Mouse (Mus musculus) layer of hippocampus, adult 8-10 months (tissue): Measurements from ENCODE around the gene Pigv. TPM values are rescaled to one million over a fixed set of nuclear protein-coding genes. Genes with fewer than 3 reads are reported as not detected.
"Not testable (repeated sequence)": the region's sequence is repeated elsewhere in the genome, so short reads cannot be mapped to it uniquely, and the experiment has no call there.

Experiments
- DNase-seq, 2 experiments: peaks; one replicate each; pipeline ENCODE4 v3.0.0; 2022; ENCODE audit warnings: low spot score in 2 of 2
- total RNA-seq, 4 experiments: library from RNA; stranded (reverse); gene quantifications; 2 replicates each; pipeline ENCODE4 v1.2.4; 2022

Gene Pigv
- total RNA-seq, 4 experiments from 2014 or later, result 9.4 to 13.0 (median 11.3) TPM

- DNase-seq, result not testable (repeated sequence)
Observed at GRCm38 (mm10) chr4:133649464-133649863, 23.0 kb downstream of the Pigv start.

DNA sequence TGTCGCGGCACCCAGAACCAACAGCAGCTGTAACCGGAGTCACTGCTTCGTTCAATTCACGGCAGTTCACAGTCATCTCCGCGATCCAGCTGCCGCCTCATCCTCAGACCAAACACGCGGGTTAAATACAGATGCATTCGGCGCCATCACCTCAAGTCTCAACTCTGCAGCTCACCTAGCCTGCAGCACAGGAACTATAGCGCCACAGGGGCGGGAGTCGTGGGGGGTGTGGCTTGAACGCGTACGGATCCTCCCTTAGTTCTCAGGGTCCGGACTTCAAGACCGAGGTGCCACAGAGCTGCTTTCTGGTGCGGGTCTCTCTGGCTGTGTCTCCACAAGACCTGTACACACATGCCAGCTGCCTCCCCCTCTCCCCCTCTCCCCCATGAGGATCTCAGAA is 26.8 kb downstream of the Pigv start:
- no peak for DNase-seq

DNA sequence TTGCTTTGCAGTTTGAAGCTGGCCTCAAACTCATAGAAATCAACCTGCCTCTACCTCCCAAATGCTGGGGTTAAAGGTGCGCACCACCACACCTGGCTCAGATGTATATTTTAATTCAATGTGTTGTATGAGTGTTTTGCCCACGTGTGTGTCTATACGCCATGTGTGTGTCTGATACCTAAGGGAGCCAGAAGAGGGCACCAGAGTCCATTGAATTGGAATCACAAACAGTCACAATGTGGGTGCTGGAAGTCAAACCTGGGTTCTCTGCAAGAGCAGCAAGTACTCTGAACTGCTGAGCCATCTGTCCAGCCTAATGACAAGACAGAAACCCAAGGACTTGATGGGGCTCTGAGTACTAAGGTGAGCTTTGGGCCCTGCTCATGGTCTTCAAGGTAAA is 27.3 kb downstream of the Pigv start:
- no peak for DNase-seq

- no peak for DNase-seq
Observed at GRCm38 (mm10) chr4:133634043-133634410, 38.4 kb downstream of the Pigv start.

DNA sequence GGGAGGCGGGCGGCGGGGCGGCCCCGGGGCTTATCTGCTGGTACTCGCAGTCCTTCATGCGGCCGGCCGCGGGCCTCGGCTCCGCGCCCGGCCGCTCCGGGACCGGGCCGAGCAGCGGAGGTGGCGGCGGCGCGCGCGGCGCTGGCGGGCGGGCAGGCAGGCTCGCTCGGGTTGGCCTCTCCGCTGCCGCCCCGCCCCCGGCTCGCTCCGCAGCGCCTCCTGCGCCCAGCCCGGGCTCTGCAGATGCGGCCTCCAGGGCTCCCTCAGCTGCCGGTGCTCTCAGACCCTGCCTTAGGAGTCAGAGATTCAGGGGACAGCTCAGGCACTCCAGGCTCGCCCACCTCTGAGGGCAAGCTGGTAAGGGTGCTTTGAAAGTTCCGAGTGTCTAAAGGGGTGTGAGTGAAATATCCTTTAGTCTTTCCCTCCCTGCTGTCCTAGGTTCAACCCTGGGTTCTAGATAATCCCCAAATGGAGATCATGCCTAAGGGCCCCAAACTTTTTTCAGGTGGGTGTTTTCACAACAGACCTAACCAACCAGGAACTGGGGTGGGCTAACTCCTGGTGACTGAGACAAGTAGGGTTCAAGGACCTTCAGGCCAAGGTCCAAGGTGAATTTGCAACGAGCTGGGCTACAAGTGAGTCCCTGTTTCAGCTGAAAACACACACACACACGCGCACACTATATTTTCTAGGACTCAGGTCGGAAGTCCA is 39.0 kb downstream of the Pigv start:
- DNase-seq, result peak; percentile 54 to 79

DNA sequence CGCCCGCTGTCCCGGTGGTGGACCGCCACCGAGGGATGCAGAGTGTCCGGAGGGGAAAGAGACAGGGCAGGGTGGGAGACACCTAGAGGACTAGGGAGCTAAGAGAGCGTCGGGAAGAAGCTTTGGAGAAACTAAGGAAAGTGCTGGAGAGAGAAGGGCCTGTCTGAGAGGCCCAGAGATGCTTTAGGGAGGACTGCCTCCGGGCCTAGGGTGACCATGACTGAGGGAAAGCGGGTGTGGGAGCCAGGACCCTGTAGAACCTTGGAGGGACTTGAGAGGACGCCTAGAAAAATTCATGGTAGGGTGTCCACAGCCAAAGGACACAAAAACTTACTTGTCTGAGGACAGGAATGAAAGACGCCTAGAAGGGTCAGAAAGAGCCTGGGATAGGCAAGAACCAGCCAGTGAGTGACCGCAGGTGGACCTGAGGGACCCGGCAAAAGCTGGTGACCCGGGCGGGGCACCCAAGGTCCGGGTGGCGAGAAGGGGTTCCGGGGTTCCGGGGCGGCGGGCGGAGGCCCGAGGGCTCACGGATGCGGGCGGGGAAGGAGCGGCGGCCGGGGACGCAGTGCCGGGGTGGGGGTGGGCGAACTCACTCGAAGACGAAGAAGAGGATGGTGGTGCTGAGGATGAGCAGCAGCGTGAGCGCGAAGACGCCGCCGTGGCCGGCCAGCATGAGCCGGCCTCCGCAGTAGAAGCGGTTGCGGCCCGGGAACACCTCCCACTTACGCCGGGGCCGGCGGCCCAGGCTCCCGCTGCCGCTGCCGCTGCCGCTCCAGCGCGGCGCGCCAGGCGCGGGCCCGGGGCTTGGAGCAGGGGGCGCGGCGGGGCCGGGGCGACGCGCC is 39.7 kb downstream of the Pigv start:
- no peak for DNase-seq

GRCm38 (mm10) chr4:133631769-133632411 is 40.6 kb downstream of the Pigv start:
- no peak for DNase-seq

GRCm38 (mm10) chr4:133631071-133631768 is 41.2 kb downstream of the Pigv start:
- no peak for DNase-seq

GRCm38 (mm10) chr4:133630326-133630920 is 42.0 kb downstream of the Pigv start:
- no peak for DNase-seq

- no peak for DNase-seq
Observed at GRCm38 (mm10) chr4:133629191-133629590, 43.3 kb downstream of the Pigv start.

DNA sequence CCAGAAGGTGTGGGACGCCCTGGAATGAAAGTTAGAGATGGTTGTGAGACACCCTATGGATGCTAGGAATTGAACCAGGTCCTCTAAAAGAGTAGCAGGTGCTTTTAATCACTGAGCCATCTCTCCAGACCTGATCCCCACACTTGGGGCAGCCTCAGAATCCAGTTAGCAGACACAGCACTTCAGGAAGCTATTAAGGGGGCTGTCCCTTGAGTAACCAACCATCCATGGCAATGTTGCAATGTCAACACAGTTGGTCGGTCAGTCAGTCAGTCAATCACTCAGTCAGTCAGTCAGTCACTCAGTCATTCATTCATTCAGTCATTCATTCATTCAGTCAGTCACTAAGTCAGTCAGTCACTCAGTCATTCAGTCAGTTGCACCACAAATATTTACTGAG is 43.9 kb downstream of the Pigv start:
- no peak for DNase-seq

DNA sequence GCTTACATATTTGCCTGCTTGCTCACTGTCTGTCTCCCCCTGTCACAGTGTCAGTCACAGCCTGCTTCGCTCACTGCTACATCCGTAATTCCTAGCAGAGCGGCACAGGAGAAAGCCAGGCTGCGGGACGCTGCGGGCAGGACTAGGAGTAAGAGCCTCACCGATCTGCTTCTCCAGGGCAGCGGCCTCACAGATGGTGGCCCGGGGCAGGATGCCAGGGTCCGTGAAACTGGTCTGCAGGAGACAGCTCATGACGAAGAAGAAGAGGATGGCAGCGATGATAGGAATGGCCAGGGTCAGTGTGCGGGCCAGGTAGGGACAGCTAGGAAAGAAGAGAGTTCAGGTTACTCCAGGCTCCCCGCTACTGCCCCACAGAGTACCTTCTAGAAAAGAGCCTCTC is 45.4 kb downstream of the Pigv start:
- no peak for DNase-seq

DNA sequence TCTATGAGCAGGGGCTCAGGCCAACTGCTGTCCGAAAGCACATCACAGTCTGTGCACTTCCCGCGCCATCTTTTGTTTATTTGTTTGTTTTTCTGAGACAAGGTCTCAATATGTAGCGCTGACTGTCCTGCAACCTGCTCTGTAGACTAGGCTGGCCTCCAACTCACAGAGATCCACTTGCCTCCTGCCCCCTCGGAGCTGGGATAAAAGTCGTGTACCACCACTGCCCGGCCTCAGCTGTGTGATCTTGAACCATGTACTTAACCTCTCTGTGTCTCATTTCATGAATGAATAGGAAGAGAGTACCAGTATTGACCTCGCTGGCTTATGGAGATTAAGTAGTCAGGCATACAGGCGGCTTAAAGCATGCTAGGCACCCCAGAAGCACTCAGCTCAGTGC is 45.8 kb downstream of the Pigv start:
- DNase-seq, result no peak

- DNase-seq, result no peak
Observed at GRCm38 (mm10) chr4:133626221-133626620, 46.2 kb downstream of the Pigv start.

GRCm38 (mm10) chr4:133625621-133626071 is 46.8 kb downstream of the Pigv start:
- no peak for DNase-seq

- DNase-seq, result no peak
Observed at GRCm38 (mm10) chr4:133624830-133625229, 47.6 kb downstream of the Pigv start.

GRCm38 (mm10) chr4:133622161-133622695 is 50.2 kb downstream of the Pigv start:
- DNase-seq, result no peak

DNA sequence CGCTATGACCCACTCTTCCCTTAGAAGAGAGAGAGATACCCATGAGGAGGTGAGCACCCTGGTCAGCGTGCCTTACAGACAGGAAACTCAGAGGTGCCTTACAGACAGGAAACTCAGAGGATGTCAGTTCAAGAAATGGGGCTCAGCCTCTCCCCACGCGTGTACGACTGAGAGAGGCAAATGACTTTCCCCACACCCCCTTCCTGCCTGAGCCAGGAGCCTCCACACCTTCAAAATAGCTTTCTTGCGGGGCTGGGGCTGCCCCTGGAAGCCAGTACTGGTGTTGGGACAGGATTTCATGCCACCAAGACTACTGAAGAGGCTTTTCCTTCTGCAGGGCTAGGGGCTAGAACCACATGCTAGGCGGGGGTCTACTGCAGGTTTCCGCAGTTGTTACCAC is 51.8 kb downstream of the Pigv start:
- no peak for DNase-seq

DNA sequence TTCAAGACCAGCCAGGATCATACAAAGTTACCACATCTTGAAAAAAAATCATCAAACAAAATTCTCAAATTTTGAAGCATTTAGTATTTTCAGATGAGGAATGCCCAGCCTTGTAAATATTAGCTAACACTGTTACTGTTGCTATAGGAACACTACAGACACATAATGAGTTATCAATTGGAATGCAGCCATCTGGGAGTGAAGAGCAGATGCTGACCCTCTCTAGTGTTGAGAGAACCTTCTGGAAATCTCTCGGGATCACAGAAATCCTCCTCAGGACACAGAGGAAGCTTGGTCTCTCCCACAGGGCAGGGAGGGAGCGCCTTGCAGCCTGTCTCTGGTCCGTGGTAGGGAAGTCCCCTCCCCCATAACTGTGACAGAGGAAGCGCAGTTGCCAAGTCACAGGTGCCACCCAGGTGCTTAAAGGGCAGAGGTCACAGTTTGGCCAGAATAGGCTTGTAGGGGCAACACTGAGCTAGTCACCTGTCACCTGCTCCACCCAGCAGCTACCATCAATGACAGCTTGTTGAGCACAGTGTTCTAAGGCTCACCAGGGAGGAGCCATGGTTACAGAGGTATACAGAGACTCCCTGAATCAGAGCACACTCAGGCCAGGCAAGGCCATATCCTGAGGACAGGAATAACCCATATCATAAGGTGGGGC is 52.8 kb downstream of the Pigv start:
- no peak for DNase-seq

DNA sequence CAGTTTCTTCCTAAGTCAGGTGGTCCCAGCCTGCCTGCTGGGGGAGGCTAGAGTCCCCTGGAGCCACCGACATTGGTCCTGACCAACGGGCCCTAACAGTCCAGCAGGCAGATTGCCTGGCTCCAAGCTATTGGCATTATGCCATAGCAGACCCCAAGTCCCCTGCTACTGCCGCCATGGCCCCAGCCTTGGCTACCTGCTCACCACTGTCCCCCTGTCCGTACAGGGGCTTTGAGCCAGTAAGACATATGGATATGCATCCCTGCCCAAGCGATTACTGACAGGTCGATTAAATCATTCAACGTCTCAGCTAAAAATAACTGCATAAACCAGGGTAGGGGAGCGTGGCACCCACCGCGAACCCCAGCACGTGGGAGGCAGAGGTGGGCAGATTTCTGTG is 54.5 kb downstream of the Pigv start:
- no peak for DNase-seq
